Mouse (Mus musculus): Measurements from ENCODE around the gene Neurog3. TPM values are rescaled to one million over a fixed set of nuclear protein-coding genes. Genes with fewer than 3 reads are reported as not detected.

Gene Neurog3
- polyA plus RNA-seq, 1 experiment from 2014 or later = not detected

Other genes starting within 250 kb of the Neurog3 start
- 4.0 and 4.6 TPM in 2 replicates for gene Col13a1, start 154.0 kb upstream of the Neurog3 start, polyA plus RNA-seq (2015; fragmentation: Nextera tagmentation; extraction: Ambion mirVana)
- gene Fam241b, start 10.8 kb downstream of the Neurog3 start, polyA plus RNA-seq (2015; fragmentation: Nextera tagmentation; extraction: Ambion mirVana) = 16.2 and 18.1 TPM in 2 replicates
- gene Tspan15, start 98.2 kb downstream of the Neurog3 start, polyA plus RNA-seq (2015; fragmentation: Nextera tagmentation; extraction: Ambion mirVana) = 15.5 and 15.6 TPM in 2 replicates
- not detected in 2 replicates for gene Tacr2, start 119.3 kb downstream of the Neurog3 start, polyA plus RNA-seq (2015; fragmentation: Nextera tagmentation; extraction: Ambion mirVana)
- 40.1 and 44.7 TPM in 2 replicates for gene Hk1, start 246.8 kb downstream of the Neurog3 start, polyA plus RNA-seq (2015; fragmentation: Nextera tagmentation; extraction: Ambion mirVana)